Mouse (Mus musculus) liver, adult 2 months (tissue): ENCODE measurements around the gene Lrrc7. TPM values are rescaled to one million over a fixed set of nuclear protein-coding genes. Genes with fewer than 3 reads are reported as not detected.

Experiments
- DNase-seq: peaks from one replicate; pipeline ENCODE4 v3.0.0-alpha.2; 2011; ENCODE audit warnings: low read depth, low spot score; ENCODE audit errors: extremely low read depth
- H3K27ac ChIP-seq: fragments of 200-500 bp; replicated peaks from 2 replicates; pipeline ENCODE4 v1.5.1; 2012; ENCODE audit warnings: low read depth, mild to moderate bottlenecking, control low read depth, inconsistent platforms, low read length; ENCODE audit not compliant: insufficient read depth
- H3K27me3 ChIP-seq: fragments of 200-500 bp; 2 replicates; pipeline ENCODE4 v1.6.1; 2012; ENCODE audit warnings: mild to moderate bottlenecking, moderate library complexity, low read length, inconsistent platforms; ENCODE audit not compliant: control insufficient read depth, insufficient read depth
- H3K36me3 ChIP-seq: fragments of 200-500 bp; 2 replicates; pipeline ENCODE4 v1.6.1; 2012; ENCODE audit warnings: low read length, inconsistent platforms; ENCODE audit not compliant: control insufficient read depth, insufficient read depth
- H3K4me1 ChIP-seq: fragments of 200-500 bp; 2 replicates; pipeline ENCODE4 v1.6.1; 2011; ENCODE audit warnings: low read length; ENCODE audit not compliant: control insufficient read depth, insufficient read depth
- H3K4me3 ChIP-seq: fragments of 200-500 bp; 2 replicates; pipeline ENCODE4 v1.5.1; 2011; ENCODE audit warnings: low read depth, mild to moderate bottlenecking, control low read depth, low read length, moderate library complexity; ENCODE audit not compliant: insufficient read depth
- H3K79me2 ChIP-seq: fragments of 200-500 bp; 2 replicates; pipeline ENCODE4 v1.6.1; 2012; ENCODE audit warnings: inconsistent platforms, mild to moderate bottlenecking, low read length, moderate library complexity; ENCODE audit not compliant: control insufficient read depth, insufficient read depth
- H3K9ac ChIP-seq: fragments of 200-500 bp; 2 replicates; pipeline ENCODE4 v1.6.1; 2012; ENCODE audit warnings: low read depth, mild to moderate bottlenecking, control low read depth, inconsistent platforms, low read length
- CTCF ChIP-seq: fragments of 200-500 bp; IDR thresholded peaks from 2 replicates; pipeline ENCODE4 v1.5.1; 2011; ENCODE audit warnings: low read depth, low read length, control low read depth
- POLR2A ChIP-seq: fragments of 200-500 bp; IDR thresholded peaks from 2 replicates; pipeline ENCODE4 v1.6.1; 2011; ENCODE audit warnings: low read length, control low read depth; ENCODE audit not compliant: insufficient read depth; ENCODE audit errors: extremely low read depth
- WGBS: fragments of 180-500 bp; shearing (Covaris S2); methylation state at CpG from one replicate; pipeline ENCODE4 v1.1.7; 2018; 5-methylcytosine and 5-hydroxymethylcytosine counted together
- polyA plus RNA-seq: library from polyadenylated mRNA; depleted of rRNA; stranded (reverse); fragments of >200 nt; gene quantifications from 2 replicates; pipeline ENCODE4 v1.2.3, GENCODE M21; 2012
- total RNA-seq: library from RNA; depleted of rRNA; stranded (reverse); fragments of >200 nt; gene quantifications from 2 replicates; pipeline ENCODE4 v1.2.3, GENCODE M21; 2014

The Lrrc7 gene
- total and polyA plus RNA-seq, 2 experiments: not detected

GRCm38 (mm10) chr3:158307415-158307814 lies 254.6 kb downstream of the Lrrc7 start:
- Histone ChIP-seq H3K4me1 (no peaks in the 10 kb centered on the region), H3K27me3 (no peaks in the 10 kb centered on the region), H3K9ac (no peak overlapping the region), H3K4me3 (no peak overlapping the region), H3K36me3 (no peaks in the 10 kb centered on the region), H3K79me2 (no peaks in the 10 kb centered on the region), H3K27ac (no peak overlapping the region)
- no peak for DNase-seq
- no peak for TF ChIP-seq CTCF
- no peak for TF ChIP-seq POLR2A

GRCm38 (mm10) chr3:158298732-158299131 lies 263.3 kb downstream of the Lrrc7 start:
- Histone ChIP-seq H3K79me2 (no peaks in the 10 kb centered on the region), H3K27ac (no peak overlapping the region), H3K9ac (no peak overlapping the region), H3K36me3 (no peaks in the 10 kb centered on the region), H3K4me1 (no peaks in the 10 kb centered on the region), H3K27me3 (no peaks in the 10 kb centered on the region), H3K4me3 (no peak overlapping the region)
- no peak for TF ChIP-seq POLR2A
- TF ChIP-seq CTCF: no peak
- 79% methylated on average over 3 of the region's 3 CpGs for WGBS
- no peak for DNase-seq

- Histone ChIP-seq H3K27me3 (no peaks in the 10 kb centered on the region), H3K36me3 (no peaks in the 10 kb centered on the region), H3K4me3 (no peak overlapping the region), H3K27ac (no peak overlapping the region), H3K79me2 (no peaks in the 10 kb centered on the region), H3K9ac (no peak overlapping the region), H3K4me1 (no peaks in the 10 kb centered on the region)
- WGBS: 80% methylated on average over 5 of the region's 5 CpGs
- no peak for DNase-seq
- TF ChIP-seq POLR2A (no peak), CTCF (no peak)
Measured at GRCm38 (mm10) chr3:158295041-158295440, 267.0 kb downstream of the Lrrc7 start.

GRCm38 (mm10) chr3:158284431-158284830 lies 277.6 kb downstream of the Lrrc7 start:
- no peak overlapping the region for H3K27ac ChIP-seq
- TF ChIP-seq POLR2A: no peak
- TF ChIP-seq CTCF: no peak
- H3K79me2 ChIP-seq: no peaks in the 10 kb centered on the region
- H3K27me3 ChIP-seq: no peaks in the 10 kb centered on the region
- H3K9ac ChIP-seq: no peak overlapping the region
- 53% methylated on average over 1 of the region's 1 CpGs for WGBS
- DNase-seq: no peak
- no peak overlapping the region for H3K4me3 ChIP-seq
- H3K4me1 ChIP-seq: no peaks in the 10 kb centered on the region
- H3K36me3 ChIP-seq: no peaks in the 10 kb centered on the region

DNA sequence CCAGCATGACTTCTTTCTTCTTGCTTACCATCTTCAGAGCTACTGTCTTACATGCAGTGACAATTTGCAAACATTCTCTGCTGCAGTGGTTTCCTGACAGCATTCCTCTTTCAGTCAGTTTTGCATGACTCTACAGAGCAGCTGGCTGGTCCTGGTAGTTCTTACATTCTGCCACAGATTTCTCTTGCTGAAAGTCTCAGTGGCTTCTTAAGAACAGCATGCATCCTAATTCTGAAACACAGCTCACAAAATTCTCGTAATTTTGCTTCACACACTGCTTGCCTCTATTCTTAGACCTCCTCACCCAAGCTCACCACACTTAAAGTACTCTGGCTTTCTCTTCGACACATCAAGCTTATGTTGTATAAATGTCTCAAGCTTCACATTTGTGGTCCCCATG lies 283.4 kb downstream of the Lrrc7 start:
- Histone ChIP-seq H3K79me2 (no peaks in the 10 kb centered on the region), H3K9ac (no peak overlapping the region), H3K4me3 (no peak overlapping the region), H3K27me3 (no peaks in the 10 kb centered on the region), H3K36me3 (no peaks in the 10 kb centered on the region), H3K27ac (no peak overlapping the region), H3K4me1 (no peaks in the 10 kb centered on the region)
- TF ChIP-seq POLR2A (no peak), CTCF (no peak)
- WGBS: 63% methylated on average over 2 of the region's 2 CpGs
- DNase-seq: no peak

GRCm38 (mm10) chr3:158272700-158273099 lies 289.3 kb downstream of the Lrrc7 start:
- Histone ChIP-seq H3K27ac (no peak overlapping the region), H3K27me3 (no peaks in the 10 kb centered on the region), H3K4me3 (no peak overlapping the region), H3K9ac (no peak overlapping the region), H3K36me3 (no peaks in the 10 kb centered on the region), H3K79me2 (no peaks in the 10 kb centered on the region), H3K4me1 (no peaks in the 10 kb centered on the region)
- TF ChIP-seq CTCF (no peak), POLR2A (no peak)
- no peak for DNase-seq
- 72% methylated on average over 1 of the region's 1 CpGs for WGBS
